In genomic region chr9:21630673-21631072, GRCm38 (mm10) we compare ENCODE assay signal across 8 mouse cellular contexts. TPM values are rescaled to one million over a fixed set of nuclear protein-coding genes. Genes with fewer than 3 reads are reported as not detected.
A peak's percentile ranks its signal among the peaks of the same experiment; 100 is the strongest.
DNase-seq lines count a peak whose midpoint lies in the region; ATAC-seq and TF ChIP-seq lines count a peak whose summit lies in the region.

No protein-coding gene starts in this region.

- H3K4me1 ChIP-seq in kidney, embryonic 16.5 days (ENCODE audit: insufficient read depth, low read length): no peaks in the 10 kb centered on the region
- H3K4me1 ChIP-seq in ES-Bruce4 (ENCODE audit: control insufficient read depth, insufficient read depth, low read length): no peaks in the 10 kb centered on the region
- H3K4me1 ChIP-seq in small intestine, adult 2 months (ENCODE audit: control insufficient read depth, insufficient read depth, insufficient read length, low read length): 0 out of 2 replicates have a peak, but pooled peaks cover 1% of the 10 kb centered on the region
- H3K4me1 ChIP-seq in intestine, embryonic 16.5 days (ENCODE audit: control insufficient read depth, insufficient read depth, low read length): no peaks in the 10 kb centered on the region; the same call in 1 of the 2 replicates

- no peak overlapping the region for H3K4me2 ChIP-seq in kidney, embryonic 16.5 days (replicated peaks; ENCODE audit: low read depth, low read length)
- no peak overlapping the region for H3K4me2 ChIP-seq in intestine, embryonic 16.5 days (ENCODE audit: low read depth, low read length)

- no peak overlapping the region for H3K4me3 ChIP-seq in kidney, embryonic 16.5 days (ENCODE audit: low read length)
- no peak overlapping the region for H3K4me3 ChIP-seq in ES-Bruce4 (ENCODE audit: low read depth, low read length)
- no peak overlapping the region for H3K4me3 ChIP-seq in small intestine, adult 2 months (ENCODE audit: low read depth, low read length)
- H3K4me3 ChIP-seq in intestine, embryonic 16.5 days (ENCODE audit: low read length): no peak overlapping the region

- ATAC-seq in kidney, embryonic 16.5 days (ENCODE audit: low FRiP score, low TSS enrichment): no peak
- no peak for ATAC-seq in intestine, embryonic 16.5 days

- H3K9me3 ChIP-seq in kidney, embryonic 16.5 days (ENCODE audit: low read length): no peaks in the 10 kb centered on the region
- H3K9me3 ChIP-seq in ES-Bruce4 (replicated peaks; ENCODE audit: control insufficient read depth, insufficient read depth, low read length, poor library complexity, severe bottlenecking): no peaks in the 10 kb centered on the region
- H3K9me3 ChIP-seq in intestine, embryonic 16.5 days (ENCODE audit: control insufficient read depth, low read length): no peaks in the 10 kb centered on the region

- peaks cover 28% of the 10 kb centered on the region for H3K36me3 ChIP-seq in kidney, embryonic 16.5 days (ENCODE audit: insufficient read depth, low read length)
- peaks cover 7% of the 10 kb centered on the region; the same call in 1 of the 2 replicates for H3K36me3 ChIP-seq in ES-Bruce4 (ENCODE audit: control insufficient read depth, insufficient read depth, low read length, poor library complexity, severe bottlenecking)
- peaks cover 12% of the 10 kb centered on the region; the same call in 1 of the 2 replicates for H3K36me3 ChIP-seq in small intestine, adult 2 months (ENCODE audit: control insufficient read depth, insufficient read depth, low read length)
- peaks cover 5% of the 10 kb centered on the region; the same call in 1 of the 2 replicates for H3K36me3 ChIP-seq in intestine, embryonic 16.5 days (ENCODE audit: control insufficient read depth, insufficient read depth, low read length)

- peak; percentile 25 for TF ChIP-seq CTCF in ES-Bruce4 (IDR thresholded peaks at IDR 0.05; ENCODE audit: low read depth, low read length)
- TF ChIP-seq CTCF in small intestine, adult 2 months (IDR thresholded peaks at IDR 0.05; ENCODE audit: extremely low read depth, insufficient read length, insufficient replicate concordance, low read depth, low read length): peak; percentile 29; the same call in 1 of the 2 replicates

- no peak overlapping the region for H3K27ac ChIP-seq in kidney, embryonic 16.5 days (ENCODE audit: low read length)
- no peak overlapping the region for H3K27ac ChIP-seq in ES-Bruce4 (ENCODE audit: insufficient read depth, low read length)
- no peak overlapping the region for H3K27ac ChIP-seq in small intestine, adult 2 months (ENCODE audit: insufficient read depth, low read depth, low read length)
- no peak overlapping the region for H3K27ac ChIP-seq in intestine, embryonic 16.5 days (ENCODE audit: low read length)

- DNase-seq in kidney, adult 18-20 months: peak; percentile 61
- DNase-seq in brain, adult 2 months (ENCODE audit: low read depth, low spot score): peak; percentile 77
- peak; percentile 24 to 35 for DNase-seq in gastrocnemius, adult 8-10 months (ENCODE audit: low spot score in 2 of 2)
- peak; percentile 33 for DNase-seq in left cerebral cortex, postnatal 4 days

- no peak for TF ChIP-seq POLR2A in ES-Bruce4 (IDR thresholded peaks at IDR 0.05; ENCODE audit: insufficient read depth, low read length)
- no peak for TF ChIP-seq POLR2A in small intestine, adult 2 months (IDR thresholded peaks at IDR 0.05; ENCODE audit: low read depth, low read length)

- no peaks in the 10 kb centered on the region for H3K27me3 ChIP-seq in kidney, embryonic 16.5 days (ENCODE audit: insufficient read depth, low read length)
- H3K27me3 ChIP-seq in ES-Bruce4 (ENCODE audit: control insufficient read depth, insufficient read depth, low read length, poor library complexity, severe bottlenecking): no peaks in the 10 kb centered on the region
- no peaks in the 10 kb centered on the region for H3K27me3 ChIP-seq in small intestine, adult 2 months (ENCODE audit: control insufficient read depth, insufficient read depth, low read length)
- H3K27me3 ChIP-seq in intestine, embryonic 16.5 days (replicated peaks; ENCODE audit: control insufficient read depth, insufficient read depth, low read length): no peaks in the 10 kb centered on the region

- intact Hi-C loops in left cerebral cortex, postnatal 4 days (cut with DNase I): no loop called here

- H3K9ac ChIP-seq in kidney, embryonic 16.5 days (replicated peaks; ENCODE audit: low read length): no peak overlapping the region
- no peak overlapping the region for H3K9ac ChIP-seq in ES-Bruce4 (ENCODE audit: low read depth, poor library complexity, severe bottlenecking)
- H3K9ac ChIP-seq in intestine, embryonic 16.5 days (ENCODE audit: low read depth, low read length): no peak overlapping the region

- 65% methylated on average over 3 of the region's 3 CpGs for WGBS in kidney, embryonic 16.5 days
- WGBS in small intestine, adult 2 months: 69% methylated on average over 3 of the region's 3 CpGs
- WGBS in intestine, embryonic 16.5 days: 74% methylated on average over 3 of the region's 3 CpGs

- no peak for TF ChIP-seq EP300 in ES-Bruce4 (IDR thresholded peaks at IDR 0.05; ENCODE audit: insufficient read depth, low read depth, low read length)

RNA-seq across cellular contexts. Expression of gene Smarca4, which starts 14.7 kb away (rescaled TPM):
- 91.2 and 104 TPM in 2 replicates for polyA plus RNA-seq in kidney, embryonic 16.5 days (2015; fragmentation: Nextera tagmentation; extraction: Ambion mirVana)
- polyA plus RNA-seq in ES-Bruce4 (2011; ENCODE audit: insufficient read depth, insufficient read length, low read depth, missing spikeins): 100.0 and 111 TPM in 2 replicates
- total RNA-seq in gastrocnemius, adult 8-10 months (2022): 10 to 100 TPM; 37.3 to 40.9 (median 38.5) TPM
- total RNA-seq in left cerebral cortex, postnatal 4 days (2021): 100 to 1,000 TPM; 185 to 186 TPM
- 19.0 and 34.1 TPM in 2 replicates for polyA plus RNA-seq in small intestine, adult 2 months (2012; rRNA removed)
- polyA plus RNA-seq in intestine, embryonic 16.5 days (2015; fragmentation: Nextera tagmentation; extraction: Ambion mirVana): 59.5 and 61.2 TPM in 2 replicates

RNA-seq across cellular contexts. Expression of gene Yipf2, which starts 38.0 kb away (rescaled TPM):
- 40.1 and 43.8 TPM in 2 replicates for polyA plus RNA-seq in kidney, embryonic 16.5 days (2015; fragmentation: Nextera tagmentation; extraction: Ambion mirVana)
- polyA plus RNA-seq in ES-Bruce4 (2011; ENCODE audit: insufficient read depth, insufficient read length, low read depth, missing spikeins): 17.4 and 18.9 TPM in 2 replicates
- 1 to 10 TPM; 6.2 to 6.7 (median 6.5) TPM for total RNA-seq in gastrocnemius, adult 8-10 months (2022)
- 1 to 10 TPM; 7.0 to 9.9 TPM for total RNA-seq in left cerebral cortex, postnatal 4 days (2021)
- 22.5 and 35.9 TPM in 2 replicates for polyA plus RNA-seq in small intestine, adult 2 months (2012; rRNA removed)
- 34.0 and 34.7 TPM in 2 replicates for polyA plus RNA-seq in intestine, embryonic 16.5 days (2015; fragmentation: Nextera tagmentation; extraction: Ambion mirVana)

RNA-seq across cellular contexts. Expression of gene Timm29, which starts 38.2 kb away (rescaled TPM):
- 29.3 and 30.7 TPM in 2 replicates for polyA plus RNA-seq in kidney, embryonic 16.5 days (2015; fragmentation: Nextera tagmentation; extraction: Ambion mirVana)
- 18.1 and 19.2 TPM in 2 replicates for polyA plus RNA-seq in ES-Bruce4 (2011; ENCODE audit: insufficient read depth, insufficient read length, low read depth, missing spikeins)
- 10 to 100 TPM; 48.2 to 52.3 (median 51.3) TPM for total RNA-seq in gastrocnemius, adult 8-10 months (2022)
- 10 to 100 TPM; 56.7 to 58.7 TPM for total RNA-seq in left cerebral cortex, postnatal 4 days (2021)
- 11.0 and 14.7 TPM in 2 replicates for polyA plus RNA-seq in small intestine, adult 2 months (2012; rRNA removed)
- 22.0 and 23.5 TPM in 2 replicates for polyA plus RNA-seq in intestine, embryonic 16.5 days (2015; fragmentation: Nextera tagmentation; extraction: Ambion mirVana)
